Mouse (Mus musculus): ENCODE results near the gene Cxcl5. TPM values are rescaled to one million over a fixed set of nuclear protein-coding genes. Genes with fewer than 3 reads are reported as not detected.
A peak's percentile ranks its signal among the peaks of the same experiment; 100 is the strongest.

The Cxcl5 gene
- under 1 TPM; 0.17 to 0.18 TPM for total RNA-seq (2021)

DNA sequence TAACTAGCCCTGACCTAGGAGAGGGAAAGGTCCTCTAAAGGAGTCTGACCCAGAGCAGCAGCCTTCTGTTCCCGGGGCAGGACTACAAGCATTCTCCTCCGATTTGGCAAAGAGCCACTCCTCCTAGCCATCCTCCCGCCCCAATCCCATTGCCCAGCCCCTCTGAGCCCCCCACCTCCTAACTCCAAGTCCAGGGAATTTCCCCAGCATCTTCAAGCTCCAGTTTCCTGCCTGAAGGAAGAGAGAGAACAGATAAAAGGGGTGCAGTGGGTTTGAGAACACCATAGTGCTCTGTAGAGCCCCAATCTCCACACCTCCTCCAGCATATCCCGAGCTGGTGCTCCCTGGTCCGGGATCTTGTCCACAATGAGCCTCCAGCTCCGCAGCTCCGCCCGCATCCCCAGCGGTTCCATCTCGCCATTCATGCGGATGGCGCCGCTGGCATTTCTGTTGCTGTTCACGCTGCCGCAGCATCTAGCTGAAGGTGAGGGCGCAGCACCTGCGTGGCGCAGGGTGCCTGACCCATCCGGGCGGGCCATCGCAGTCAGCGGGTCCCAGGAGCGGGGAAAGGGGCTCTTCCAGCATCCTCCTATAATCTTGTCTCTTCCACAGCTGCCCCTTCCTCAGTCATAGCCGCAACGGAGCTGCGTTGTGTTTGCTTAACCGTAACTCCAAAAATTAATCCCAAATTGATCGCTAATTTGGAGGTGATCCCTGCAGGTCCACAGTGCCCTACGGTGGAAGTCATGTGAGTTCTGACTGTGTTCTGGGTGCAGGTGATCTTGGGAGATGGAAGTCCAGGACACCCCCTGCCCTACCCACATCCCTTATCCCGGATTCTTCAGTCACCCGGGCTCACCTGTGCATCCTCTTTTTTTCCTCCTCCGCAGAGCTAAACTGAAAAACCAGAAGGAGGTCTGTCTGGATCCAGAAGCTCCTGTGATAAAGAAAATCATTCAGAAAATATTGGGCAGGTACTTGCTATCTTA is at the start of gene Cxcl5:
TSS of gene Cxcl5 (plus strand) at position 284 of the 989 bp plus-strand sequence.
- intact Hi-C loops (cut with DNase I): no loop called here
- no peak for DNase-seq (ENCODE audit: low spot score)

GRCm38 (mm10) chr5:90711409-90711808 is 47.8 kb upstream of the Cxcl5 start:
- DNase-seq (ENCODE audit: low spot score): no peak
- intact Hi-C loops (cut with DNase I): no loop called here

DNA sequence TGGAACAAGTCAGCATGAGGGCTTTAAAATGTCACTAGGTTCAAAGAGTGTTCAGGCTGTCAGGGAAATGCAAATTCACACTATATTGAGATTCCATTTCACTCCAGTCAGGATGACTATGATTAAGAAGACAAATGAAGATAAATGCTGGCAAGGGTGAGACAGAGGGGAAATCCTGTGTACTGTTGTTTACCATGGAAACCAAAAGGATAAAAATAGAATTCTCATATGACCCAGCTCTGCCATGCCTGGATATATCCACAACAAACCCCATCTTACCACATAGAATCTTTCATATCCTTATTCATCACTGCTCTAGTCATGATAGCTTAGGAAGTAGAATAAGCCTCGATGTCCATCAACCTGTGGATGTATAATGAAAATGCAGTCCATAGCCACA is 41.2 kb upstream of the Cxcl5 start:
- DNase-seq (ENCODE audit: low spot score): no peak
- intact Hi-C loops (cut with DNase I): no loop called here

GRCm38 (mm10) chr5:90722656-90723055 is 36.5 kb upstream of the Cxcl5 start:
- DNase-seq (ENCODE audit: low spot score): no peak
- intact Hi-C loops (cut with DNase I): no loop called here

GRCm38 (mm10) chr5:90728254-90728653 is 30.9 kb upstream of the Cxcl5 start:
- intact Hi-C loops (cut with DNase I): no loop called here

GRCm38 (mm10) chr5:90731480-90731879 is 27.7 kb upstream of the Cxcl5 start:
- intact Hi-C loops (cut with DNase I): no loop called here
- no peak for DNase-seq (ENCODE audit: low spot score)

More at GRCm38 (mm10) chr5:90728254-90728653, 30.9 kb upstream of the Cxcl5 start:
- no peak for DNase-seq (ENCODE audit: low spot score)

GRCm38 (mm10) chr5:90742029-90742428 is 17.1 kb upstream of the Cxcl5 start:
- DNase-seq (ENCODE audit: low spot score): no peak
- intact Hi-C loops (cut with DNase I): no loop called here

GRCm38 (mm10) chr5:90753934-90754333 is 5.2 kb upstream of the Cxcl5 start:
- DNase-seq (ENCODE audit: low spot score): no peak
- intact Hi-C loops (cut with DNase I): no loop called here

DNA sequence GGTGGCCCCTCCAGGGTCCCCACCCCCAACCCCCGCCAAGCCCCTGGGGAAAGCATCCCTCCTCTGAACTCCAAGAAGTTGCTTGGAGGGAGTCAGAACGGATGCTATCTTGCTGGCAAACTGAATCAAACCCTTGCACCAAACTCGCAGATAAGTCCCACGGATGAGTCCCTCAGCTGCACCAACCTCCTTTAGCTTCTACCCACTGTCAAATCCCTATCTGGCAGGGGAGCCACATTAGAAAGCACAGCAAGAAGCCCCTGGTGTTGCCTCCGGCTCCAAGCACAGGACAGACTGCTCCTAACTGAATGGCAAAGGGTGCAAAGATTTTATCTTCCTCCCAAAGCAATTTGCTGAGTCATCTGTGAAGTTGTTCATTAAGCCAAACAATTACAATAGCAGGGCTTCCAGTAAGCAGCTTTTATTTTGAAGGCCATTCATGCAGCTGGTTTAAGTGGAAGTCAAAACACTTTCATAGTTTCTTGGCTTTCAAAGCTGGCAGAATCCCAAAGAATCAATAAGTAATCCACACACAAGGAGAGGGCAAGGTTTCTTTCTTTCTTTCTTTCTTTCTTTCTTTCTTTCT is 1.0 kb upstream of the Cxcl5 start:
- DNase-seq (ENCODE audit: low spot score): no peak
- intact Hi-C loops (cut with DNase I): no loop called here

GRCm38 (mm10) chr5:90760303-90760702 is 1.1 kb downstream of the Cxcl5 start:
- no peak for DNase-seq (ENCODE audit: low spot score)
- intact Hi-C loops (cut with DNase I): no loop called here

DNA sequence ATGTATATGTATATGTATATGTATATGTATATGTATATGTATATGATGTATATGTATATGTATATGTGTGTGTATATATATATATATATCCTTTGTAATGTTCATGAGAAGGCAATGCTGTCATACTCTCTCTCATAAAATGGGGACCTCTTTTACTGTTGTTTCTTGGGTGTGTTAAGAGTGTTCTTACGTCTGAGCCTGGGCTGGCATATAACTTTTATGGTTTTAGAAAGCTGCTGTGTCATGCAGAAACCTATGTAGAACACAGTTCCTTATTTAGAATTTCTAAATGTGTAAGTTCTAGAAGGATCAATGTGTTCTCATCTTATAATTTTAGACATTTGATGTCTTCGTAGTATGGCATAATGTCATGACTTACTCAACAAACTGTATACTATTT is 1.7 kb downstream of the Cxcl5 start:
- intact Hi-C loops (cut with DNase I): no loop called here
- no peak for DNase-seq (ENCODE audit: low spot score)

DNA sequence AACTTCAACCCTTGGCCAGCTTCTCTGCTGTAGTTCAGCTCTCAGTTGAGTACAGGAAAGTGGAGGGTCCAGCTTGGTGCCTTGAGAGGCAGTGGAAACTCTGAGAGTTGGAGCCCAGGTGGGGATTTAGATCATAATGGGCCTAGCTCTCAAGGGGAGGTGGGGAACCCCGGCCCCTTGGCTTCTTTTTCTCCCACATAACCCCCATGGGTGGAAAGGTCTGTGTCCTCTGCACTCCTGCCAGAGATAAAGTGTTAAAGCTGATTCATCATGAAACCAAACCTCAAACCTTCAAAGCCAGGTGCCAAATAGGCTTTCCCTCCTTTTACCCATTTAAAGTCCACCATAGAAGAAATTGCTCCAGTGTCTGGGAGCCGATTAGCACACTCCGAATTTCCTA is 2.7 kb downstream of the Cxcl5 start:
- no peak for DNase-seq (ENCODE audit: low spot score)
- intact Hi-C loops (cut with DNase I): no loop called here

- no peak for DNase-seq (ENCODE audit: low spot score)
- intact Hi-C loops (cut with DNase I): no loop called here
Observed at GRCm38 (mm10) chr5:90763912-90764665, 4.9 kb downstream of the Cxcl5 start.

GRCm38 (mm10) chr5:90765821-90766606 is 6.9 kb downstream of the Cxcl5 start:
- no peak for DNase-seq (ENCODE audit: low spot score)
- intact Hi-C loops (cut with DNase I): no loop called here

DNA sequence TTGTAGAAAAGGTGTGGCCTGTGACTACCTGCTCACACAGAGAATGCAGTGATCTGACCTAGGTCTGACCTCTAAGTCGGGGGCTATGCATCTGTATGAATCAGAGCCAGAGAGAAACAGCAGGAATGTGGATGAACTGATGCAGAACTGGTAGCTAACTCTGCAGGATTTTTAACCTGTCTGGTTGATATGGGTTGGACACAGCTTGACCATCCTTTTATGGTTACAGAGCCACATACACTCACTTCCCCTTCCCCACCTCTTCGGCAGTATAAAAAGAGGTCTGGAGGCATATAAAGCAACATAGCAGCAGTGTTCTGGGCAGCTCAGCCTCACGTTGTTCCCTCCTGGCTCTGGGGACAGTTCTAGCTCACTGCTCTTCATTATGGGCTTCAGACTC is 9.1 kb downstream of the Cxcl5 start, which contains the start of gene Ppbp:
TSS of gene Ppbp (plus strand) at position 301 of the 400 bp plus-strand sequence.
- DNase-seq (ENCODE audit: low spot score): no peak
- intact Hi-C loops (cut with DNase I): no loop called here

- no peak for DNase-seq (ENCODE audit: low spot score)
- intact Hi-C loops (cut with DNase I): loop anchor here (5.0 kb wide), 1 partner anchor 121 kb away; the partner anchor contains the start of gene Cxcl1
Observed at GRCm38 (mm10) chr5:90771369-90771768, 12.2 kb downstream of the Cxcl5 start.

- intact Hi-C loops (cut with DNase I): loop anchor here (5.0 kb wide), 1 partner anchor 120 kb away; the partner anchor contains the start of gene Cxcl1
- DNase-seq (ENCODE audit: low spot score): peak; percentile 35
Observed at GRCm38 (mm10) chr5:90771880-90772653, 12.9 kb downstream of the Cxcl5 start, which contains the start of gene Pf4. TSS of gene Pf4 (plus strand) at chr5:90772435.

DNA sequence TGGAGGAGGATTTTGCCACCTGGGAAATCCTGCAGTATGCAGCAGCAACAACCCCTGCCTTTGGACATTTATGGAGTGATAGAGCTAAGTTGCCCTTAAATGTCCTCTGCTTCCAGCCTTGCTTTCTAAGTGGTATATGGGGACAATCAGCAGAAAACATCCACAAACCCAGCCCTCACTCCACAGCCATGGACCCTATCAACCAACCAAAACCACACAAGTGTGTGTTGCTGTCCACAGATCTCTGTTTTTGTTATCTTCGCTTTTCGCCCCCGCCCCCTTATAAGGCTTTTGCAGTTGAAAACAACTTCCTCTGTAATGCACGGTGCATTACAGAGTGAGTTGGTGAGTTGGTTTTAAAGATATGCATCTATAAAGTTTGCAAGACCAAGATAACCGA is 16.4 kb downstream of the Cxcl5 start:
- intact Hi-C loops (cut with DNase I): no loop called here
- DNase-seq (ENCODE audit: low spot score): no peak

DNA sequence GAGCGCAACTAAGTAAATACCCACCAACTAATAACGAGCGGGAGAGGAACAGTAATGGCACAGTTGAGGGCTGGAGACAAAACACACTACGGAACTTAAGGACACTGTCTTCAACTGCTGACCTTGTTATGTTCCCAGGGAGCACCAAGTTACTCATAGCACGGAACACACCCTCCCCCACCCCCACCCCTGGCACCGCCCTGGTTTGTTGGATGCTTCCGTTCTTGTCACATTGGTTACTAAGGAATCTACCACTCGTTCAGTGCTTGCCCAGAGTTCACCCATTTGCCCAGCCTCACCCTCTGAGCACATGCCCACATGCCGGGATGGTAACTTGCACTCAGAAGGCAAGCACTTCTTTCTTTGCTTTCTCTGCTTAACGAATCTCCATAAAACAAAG is 18.5 kb downstream of the Cxcl5 start:
- no peak for DNase-seq (ENCODE audit: low spot score)
- intact Hi-C loops (cut with DNase I): no loop called here
